Mouse (Mus musculus) left cerebral cortex, adult 8-10 months (tissue): ENCODE measurements at regions not wholly inside any gene's neighbourhood (a gene's known extent, or its start where the extent isn't known, plus 50 kb on each side); places are given as distances from the start of the nearest gene placed in this dataset.
A peak's percentile ranks its signal among the peaks of the same experiment; 100 is the strongest.

Source experiments
- DNase-seq, 2 experiments: peaks; one replicate each; pipeline ENCODE4 v3.0.0; 2022; ENCODE audit warnings: low spot score in 2 of 2

- peak in 1 of 2 experiments; percentile 52 for DNase-seq
Measured at GRCm38 (mm10) chr9:13905086-13905669, 77.7 kb downstream of the Fam76b start.

- DNase-seq: no peak
Measured at GRCm38 (mm10) chr9:13906736-13907135, 79.2 kb downstream of the Fam76b start.

- no peak for DNase-seq
Measured at GRCm38 (mm10) chr9:13909604-13910003, 82.1 kb downstream of the Fam76b start.

- no peak for DNase-seq
Measured at GRCm38 (mm10) chr9:13910091-13910490, 82.6 kb downstream of the Fam76b start.

GRCm38 (mm10) chr9:13913459-13913858 lies 85.9 kb downstream of the Fam76b start:
- no peak for DNase-seq

- no peak for DNase-seq
Measured at GRCm38 (mm10) chr9:13914131-13914530, 86.6 kb downstream of the Fam76b start.

- DNase-seq: no peak
Measured at GRCm38 (mm10) chr9:13914847-13915246, 87.3 kb downstream of the Fam76b start.

- DNase-seq: no peak
Measured at GRCm38 (mm10) chr9:13916837-13917236, 89.3 kb downstream of the Fam76b start.

- DNase-seq: peak in 1 of 2 experiments; percentile 40
Measured at GRCm38 (mm10) chr9:13918606-13919202, 91.2 kb downstream of the Fam76b start.

GRCm38 (mm10) chr9:13919739-13920410 lies 92.4 kb downstream of the Fam76b start:
- DNase-seq: no peak

GRCm38 (mm10) chr9:13920623-13921022 lies 93.1 kb downstream of the Fam76b start:
- DNase-seq: no peak

- DNase-seq: no peak
Measured at GRCm38 (mm10) chr9:13932001-13932508, 104.5 kb downstream of the Fam76b start.

GRCm38 (mm10) chr9:13933404-13933803 lies 105.9 kb downstream of the Fam76b start:
- DNase-seq: no peak

- DNase-seq: no peak
Measured at GRCm38 (mm10) chr9:13937301-13937700, 109.8 kb downstream of the Fam76b start.

- no peak for DNase-seq
Measured at GRCm38 (mm10) chr9:13946519-13946918, 119.0 kb downstream of the Fam76b start.

- no peak for DNase-seq
Measured at GRCm38 (mm10) chr9:13952157-13952556, 124.6 kb downstream of the Fam76b start.

- DNase-seq: no peak
Measured at GRCm38 (mm10) chr9:13963140-13963763, 135.7 kb downstream of the Fam76b start.

- DNase-seq: no peak
Measured at GRCm38 (mm10) chr9:13963796-13964195, 136.3 kb downstream of the Fam76b start.

GRCm38 (mm10) chr9:13964256-13964655 lies 136.7 kb downstream of the Fam76b start:
- no peak for DNase-seq

- DNase-seq: no peak
Measured at GRCm38 (mm10) chr9:13966212-13966611, 138.7 kb downstream of the Fam76b start.

GRCm38 (mm10) chr9:13969262-13969661 lies 141.7 kb downstream of the Fam76b start:
- no peak for DNase-seq

GRCm38 (mm10) chr9:13973600-13973999 lies 146.1 kb downstream of the Fam76b start:
- DNase-seq: no peak
